Mouse (Mus musculus) E14TG2a.4 (cell line): Measurements from ENCODE around the gene Gstm3.
A peak's percentile ranks its signal among the peaks of the same experiment; 100 is the strongest.
"Not testable (repeated sequence)": the region's sequence is repeated elsewhere in the genome, so short reads cannot be mapped to it uniquely, and the experiment has no call there.

ENCODE experiments used
- H3K27me3 ChIP-seq: 2 replicates; pipeline ENCODE4 v1.6.1; 2014; ENCODE audit warnings: low read length, control low read depth; ENCODE audit not compliant: insufficient read depth
- H3K36me3 ChIP-seq: 2 replicates; pipeline ENCODE4 v1.6.1; 2014; ENCODE audit warnings: low read length, control low read depth; ENCODE audit not compliant: insufficient read depth
- H3K4me1 ChIP-seq: replicated peaks from 2 replicates; pipeline ENCODE4 v1.6.1; 2014; ENCODE audit warnings: low read depth, low read length, control low read depth
- H3K4me3 ChIP-seq: replicated peaks from 2 replicates; pipeline ENCODE4 v1.5.1; 2014; ENCODE audit warnings: mild to moderate bottlenecking, low read length
- H3K9me3 ChIP-seq: 2 replicates; pipeline ENCODE4 v1.6.1; 2014; ENCODE audit warnings: low read length, control low read depth
- CTCF ChIP-seq: conservative IDR thresholded peaks from 2 replicates; pipeline ENCODE4 v1.5.1; 2014; ENCODE audit warnings: low read length
- NANOG ChIP-seq: IDR thresholded peaks from 2 replicates; pipeline ENCODE4 v1.6.1; 2014; ENCODE audit warnings: borderline replicate concordance, low read length, mixed read lengths
- POU5F1 ChIP-seq: IDR thresholded peaks from 2 replicates; pipeline ENCODE4 v1.6.1; 2014; ENCODE audit warnings: low read length, borderline replicate concordance

Gene Gstm3

DNA sequence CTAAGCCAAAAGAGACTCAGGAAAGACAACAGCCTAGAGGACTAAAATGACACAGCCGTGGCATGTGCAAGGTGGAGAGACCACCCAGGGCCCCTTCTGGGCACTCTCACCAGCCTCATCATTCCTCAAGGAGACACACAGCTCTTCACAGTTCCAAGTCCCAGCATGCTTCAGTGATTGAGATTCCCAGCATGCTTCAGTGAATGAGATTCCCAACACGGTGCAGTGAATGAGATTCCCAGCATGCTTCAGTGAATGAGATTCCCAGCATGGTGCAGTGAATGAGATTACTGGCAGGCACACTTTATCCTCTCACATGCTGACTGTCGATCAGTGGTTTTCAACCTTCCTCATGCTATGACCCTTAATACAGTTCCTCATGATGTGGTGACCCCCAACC lies 42.5 kb upstream of the Gstm3 start:
- H3K4me3 ChIP-seq: no peak overlapping the region
- TF ChIP-seq CTCF: no peak
- no peak for TF ChIP-seq POU5F1
- TF ChIP-seq NANOG: no peak
- peaks cover 17% of the 10 kb centered on the region for H3K4me1 ChIP-seq
- peaks cover 33% of the 10 kb centered on the region for H3K36me3 ChIP-seq
- no peaks in the 10 kb centered on the region for H3K9me3 ChIP-seq
- H3K27me3 ChIP-seq: peaks cover 4% of the 10 kb centered on the region; the same call in 1 of the 2 replicates

DNA sequence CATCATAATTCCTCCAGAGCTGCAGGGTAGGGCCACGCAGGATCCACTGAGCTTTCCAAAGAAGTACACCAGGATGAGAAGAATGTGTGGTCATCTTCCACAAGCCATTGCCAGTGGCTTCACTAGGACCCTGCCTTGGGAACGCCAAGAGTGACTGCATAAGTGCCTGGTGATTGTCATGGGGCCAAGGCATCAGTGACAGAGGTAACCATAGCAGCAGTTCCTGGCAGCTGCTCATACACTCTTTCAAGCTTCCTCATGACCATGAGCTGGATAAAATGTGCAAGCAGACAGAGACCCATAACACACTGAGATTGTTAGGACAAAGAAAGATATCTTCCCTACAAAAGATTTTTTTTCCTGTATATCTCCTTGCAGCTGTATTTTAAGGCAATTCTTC lies 41.2 kb upstream of the Gstm3 start:
- H3K4me3 ChIP-seq: no peak overlapping the region
- no peaks in the 10 kb centered on the region for H3K9me3 ChIP-seq
- peaks cover 21% of the 10 kb centered on the region for H3K36me3 ChIP-seq
- TF ChIP-seq NANOG: no peak
- H3K4me1 ChIP-seq: peaks cover 14% of the 10 kb centered on the region
- H3K27me3 ChIP-seq: no peaks in the 10 kb centered on the region

DNA sequence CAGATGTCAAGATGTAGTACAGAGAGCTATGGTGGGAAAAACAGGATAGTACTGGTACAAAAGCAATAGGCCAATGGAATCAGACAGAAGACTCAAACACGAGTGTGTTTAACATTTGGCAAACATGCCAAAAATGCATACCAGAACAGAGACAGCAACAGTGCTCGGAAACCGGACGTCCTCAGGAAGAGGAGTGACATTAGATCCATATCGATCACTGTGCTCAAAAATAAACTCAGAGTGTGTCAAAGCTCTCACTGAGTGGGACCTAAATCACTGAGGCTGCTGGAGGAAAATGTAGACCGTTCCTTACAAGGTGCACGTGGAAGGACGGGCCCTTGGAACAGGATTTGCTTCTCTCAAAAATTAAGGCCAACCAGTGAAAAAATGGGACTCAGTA lies 32.9 kb upstream of the Gstm3 start:
- no peak for TF ChIP-seq CTCF
- no peak for TF ChIP-seq POU5F1
- no peak for TF ChIP-seq NANOG
- no peaks in the 10 kb centered on the region for H3K36me3 ChIP-seq
- H3K4me3 ChIP-seq: no peak overlapping the region
- peaks cover 7% of the 10 kb centered on the region for H3K4me1 ChIP-seq
- no peaks in the 10 kb centered on the region for H3K27me3 ChIP-seq
- H3K9me3 ChIP-seq: no peaks in the 10 kb centered on the region

DNA sequence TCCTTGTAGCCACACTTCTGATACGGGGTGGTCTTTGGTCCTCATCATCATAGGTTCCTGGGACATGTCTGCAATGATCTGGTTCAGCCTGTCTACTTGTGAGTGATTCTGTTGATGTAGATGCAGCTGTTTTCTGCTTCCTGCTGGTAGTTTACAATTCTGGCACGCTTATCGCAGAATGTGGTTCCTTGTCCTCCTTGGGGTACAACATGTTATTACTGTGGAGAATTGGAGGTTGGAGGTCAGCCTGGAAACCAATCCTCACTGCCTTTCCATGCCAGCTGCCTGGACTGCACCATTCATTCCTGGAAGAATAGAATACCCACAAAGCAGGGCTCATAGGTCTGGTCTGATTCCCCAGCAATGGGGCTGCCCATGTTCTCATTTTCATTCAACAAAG lies 30.4 kb upstream of the Gstm3 start:
- no peaks in the 10 kb centered on the region for H3K36me3 ChIP-seq
- TF ChIP-seq CTCF (no peak), POU5F1 (no peak), NANOG (no peak)

DNA sequence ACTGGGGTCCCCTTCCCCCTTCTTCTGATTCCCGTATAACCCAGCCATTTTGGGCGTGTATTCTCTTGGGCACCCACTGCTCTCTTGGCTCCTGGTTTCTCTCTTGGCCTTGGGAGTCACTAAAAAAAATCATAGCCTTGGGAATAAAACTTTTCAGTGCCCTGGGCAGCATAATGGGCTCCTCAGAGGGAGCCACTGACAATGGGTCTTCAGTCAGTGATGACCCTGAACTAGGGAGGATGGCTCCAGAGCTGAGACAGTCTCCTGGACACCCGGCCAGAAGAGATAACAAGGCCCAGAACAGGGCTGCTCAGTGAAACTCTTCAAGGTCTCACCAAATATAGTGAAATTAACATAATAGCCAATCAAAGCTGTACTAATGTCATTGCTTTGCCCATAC lies 29.5 kb upstream of the Gstm3 start:
- no peak overlapping the region for H3K4me3 ChIP-seq
- peaks cover 11% of the 10 kb centered on the region for H3K9me3 ChIP-seq
- TF ChIP-seq POU5F1 (no peak), CTCF (no peak), NANOG (no peak)
- peaks cover 25% of the 10 kb centered on the region for H3K4me1 ChIP-seq
- no peaks in the 10 kb centered on the region for H3K36me3 ChIP-seq
- H3K27me3 ChIP-seq: no peaks in the 10 kb centered on the region

More for the DNA sequence above, 30.4 kb upstream of the Gstm3 start:
- Histone ChIP-seq H3K27me3 (no peaks in the 10 kb centered on the region), H3K4me3 (no peak overlapping the region), H3K4me1 (peaks cover 25% of the 10 kb centered on the region), H3K9me3 (peaks cover 2% of the 10 kb centered on the region)

DNA sequence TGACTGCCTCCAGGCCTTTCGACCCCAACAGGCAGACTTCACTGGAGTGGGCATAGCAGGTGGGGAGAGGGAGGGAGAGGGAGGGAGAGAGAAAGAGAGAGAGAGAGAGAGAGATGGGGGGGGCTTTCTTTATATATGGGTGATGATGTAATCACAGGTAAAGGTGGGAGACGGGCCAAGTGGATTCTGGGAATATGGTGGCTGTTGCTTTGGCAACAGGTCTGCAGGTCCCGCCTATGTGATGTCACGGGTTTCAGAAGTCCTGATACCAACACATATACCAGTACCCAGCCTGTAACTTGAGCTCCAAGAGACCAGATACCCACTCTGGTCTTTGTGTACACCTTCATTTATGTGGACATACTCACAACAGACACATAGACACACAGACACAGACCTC lies 27.5 kb upstream of the Gstm3 start:
- no peaks in the 10 kb centered on the region for H3K36me3 ChIP-seq
- TF ChIP-seq POU5F1 (no peak), CTCF (no peak)
- H3K9me3 ChIP-seq: peaks cover 12% of the 10 kb centered on the region
- no peaks in the 10 kb centered on the region for H3K27me3 ChIP-seq
- peaks cover 25% of the 10 kb centered on the region for H3K4me1 ChIP-seq
- H3K4me3 ChIP-seq: no peak overlapping the region

DNA sequence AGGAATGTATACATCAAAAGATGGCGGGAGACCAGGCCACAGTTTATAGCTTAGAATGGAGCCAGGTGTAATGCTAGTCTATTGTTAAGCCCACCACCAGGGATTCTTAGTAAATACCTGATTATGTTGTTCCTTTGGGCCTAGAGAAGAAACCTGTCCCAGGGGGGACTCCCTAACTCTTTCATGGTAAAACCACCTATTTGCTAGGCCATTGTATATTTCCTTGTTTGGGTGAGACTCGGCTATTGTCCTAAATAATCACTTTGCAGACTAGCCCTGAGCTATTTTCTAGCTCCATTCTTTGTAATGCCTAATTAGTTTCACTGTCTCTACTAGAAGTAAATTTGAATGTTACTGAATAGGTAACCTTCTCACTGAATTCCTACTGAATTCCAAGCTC lies 26.9 kb upstream of the Gstm3 start:
- H3K27me3 ChIP-seq, H3K4me3 ChIP-seq, H3K36me3 ChIP-seq: not testable (repeated sequence)
- TF ChIP-seq NANOG: peak; percentile 59; the same call in 1 of the 2 replicates
- Histone ChIP-seq H3K9me3 (peaks cover 12% of the 10 kb centered on the region), H3K4me1 (peaks cover 25% of the 10 kb centered on the region)

DNA sequence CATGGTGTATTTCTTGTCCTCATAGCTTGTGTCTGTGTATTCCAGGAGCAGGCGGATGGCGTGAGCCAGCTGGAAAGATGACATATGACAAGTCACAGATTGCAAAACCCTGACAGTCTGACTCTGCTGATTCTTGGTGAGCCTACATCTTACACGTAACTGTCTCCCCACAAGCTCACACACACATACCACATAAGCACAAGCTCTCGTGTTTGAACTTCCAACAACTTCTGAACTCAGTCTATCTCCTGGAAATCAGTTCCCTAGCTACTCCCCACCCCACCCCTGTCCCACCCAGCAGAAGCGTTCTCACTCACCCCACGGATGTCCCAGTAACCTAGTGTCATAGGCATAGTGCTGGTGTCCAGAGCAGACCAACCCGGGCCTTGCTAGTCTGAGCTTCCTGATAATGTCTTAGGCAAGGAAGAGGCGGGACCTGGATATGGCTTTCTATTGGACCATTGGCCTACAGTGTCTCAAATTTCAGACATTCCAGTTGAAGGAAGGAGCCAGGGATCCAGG lies 17.0 kb upstream of the Gstm3 start, which contains the start of gene Gstm2:
TSS of gene Gstm2 (minus strand) at position 413 of the 522 bp plus-strand sequence.
- H3K4me1 ChIP-seq: peaks cover 16% of the 10 kb centered on the region
- H3K4me3 ChIP-seq: peak within 1 kb of the TSS; percentile 41; the same call in 1 of the 2 replicates
- no peaks in the 10 kb centered on the region for H3K9me3 ChIP-seq
- no peaks in the 10 kb centered on the region for H3K36me3 ChIP-seq
- H3K27me3 ChIP-seq: no peaks in the 10 kb centered on the region
- TF ChIP-seq CTCF (no peak), POU5F1 (no peak), NANOG (no peak)

DNA sequence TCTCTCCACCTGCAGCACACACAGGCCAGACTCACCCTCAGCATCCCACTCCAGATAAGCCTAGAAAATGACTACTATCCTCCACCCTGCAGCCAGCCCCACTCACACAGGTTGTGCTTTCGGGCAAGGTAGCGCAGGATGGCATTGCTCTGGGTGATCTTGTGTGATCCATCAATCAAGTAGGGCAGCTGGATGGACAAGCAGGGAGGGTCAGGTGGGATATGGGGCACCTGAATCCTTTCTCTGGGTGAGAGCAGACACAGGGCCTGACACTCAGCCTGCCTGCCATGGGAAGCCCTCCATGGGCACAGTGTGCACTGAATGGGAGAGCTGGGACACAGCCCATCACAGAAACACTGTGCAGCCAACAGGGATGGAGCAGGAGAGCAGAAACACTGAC lies 16.1 kb upstream of the Gstm3 start:
- H3K4me1 ChIP-seq: peaks cover 16% of the 10 kb centered on the region
- H3K27me3 ChIP-seq, H3K4me3 ChIP-seq, H3K36me3 ChIP-seq, H3K9me3 ChIP-seq: not testable (repeated sequence)

DNA sequence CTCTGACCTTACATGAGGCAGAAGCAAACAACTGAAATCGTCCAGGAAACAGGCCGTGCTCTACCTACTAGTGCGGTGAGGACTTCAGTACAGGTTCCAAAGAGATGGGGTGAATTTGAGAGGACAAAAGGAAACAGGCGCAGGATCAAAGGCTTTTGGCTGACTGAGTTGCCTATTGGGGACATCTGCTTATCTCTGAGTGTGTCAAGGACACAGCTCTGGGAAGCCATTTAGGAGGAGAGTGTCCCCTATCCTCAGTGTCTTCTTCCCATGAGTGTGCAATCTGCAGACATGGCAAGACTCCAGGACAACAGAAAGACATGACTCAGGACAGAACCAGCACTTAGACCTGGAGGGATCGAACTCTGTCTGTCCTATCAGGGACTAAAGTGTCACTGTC lies 15.4 kb upstream of the Gstm3 start:
- H3K27me3 ChIP-seq: 0 out of 2 replicates have a peak, but pooled peaks cover 1% of the 10 kb centered on the region
- peaks cover 16% of the 10 kb centered on the region for H3K4me1 ChIP-seq
- no peaks in the 10 kb centered on the region for H3K36me3 ChIP-seq
- TF ChIP-seq POU5F1 (no peak), NANOG (no peak), CTCF (no peak)
- H3K9me3 ChIP-seq: no peaks in the 10 kb centered on the region
- no peak overlapping the region for H3K4me3 ChIP-seq
